Mouse (Mus musculus) heart, embryonic 14.5 days (tissue): ENCODE results near the gene Kif7. TPM values are rescaled to one million over a fixed set of nuclear protein-coding genes. Genes with fewer than 3 reads are reported as not detected.

Experiments used
- ATAC-seq: fragments of 200-750 bp; cut with Nextera tagmentation; 2 replicates; pipeline ENCODE4 v1.8.0; 2017; ENCODE audit warnings: low read depth, moderate TSS enrichment; ENCODE audit not compliant: insufficient number of reproducible peaks, insufficient read depth, low FRiP score
- H3K27ac ChIP-seq, 2 experiments: fragments of 200-500 bp in 1 of 2; fragments of 300-500 bp in 1 of 2; sonication (generic) in 1 of 2; replicated peaks in 1 of 2; 2 replicates each; pipeline ENCODE4 v1.5.1; 2012 to 2014; ENCODE audit warnings: low read depth in 2 of 2, low read length in 2 of 2, control low read depth in 1 of 2, mild to moderate bottlenecking in 1 of 2, mixed read lengths in 1 of 2; ENCODE audit not compliant: control insufficient read depth in 1 of 2, insufficient read depth in 1 of 2
- H3K27me3 ChIP-seq: fragments of 300-500 bp; sonication (generic); 2 replicates; pipeline ENCODE4 v1.6.1; 2014; ENCODE audit warnings: mild to moderate bottlenecking, low read length, control low read depth; ENCODE audit not compliant: control insufficient read depth, insufficient read depth
- H3K36me3 ChIP-seq: fragments of 300-500 bp; sonication (generic); 2 replicates; pipeline ENCODE4 v1.6.1; 2014; ENCODE audit warnings: mild to moderate bottlenecking, control low read depth, low read length, mixed read lengths; ENCODE audit not compliant: control insufficient read depth, insufficient read depth
- H3K4me1 ChIP-seq, 2 experiments: fragments of 200-500 bp in 1 of 2; fragments of 300-500 bp in 1 of 2; sonication (generic) in 1 of 2; 2 replicates each; pipeline ENCODE4 v1.6.1; 2012 to 2014; ENCODE audit warnings: low read length in 2 of 2, control low read depth in 1 of 2, mixed read lengths in 1 of 2; ENCODE audit not compliant: control insufficient read depth in 2 of 2, insufficient read depth in 2 of 2
- H3K4me2 ChIP-seq: fragments of 300-500 bp; sonication (generic); 2 replicates; pipeline ENCODE4 v1.6.1; 2014; ENCODE audit warnings: mild to moderate bottlenecking, low read length
- H3K4me3 ChIP-seq, 2 experiments: fragments of 200-500 bp in 1 of 2; fragments of 300-500 bp in 1 of 2; sonication (generic) in 1 of 2; 2 replicates each; pipeline ENCODE4 v1.5.1; 2012 to 2014; ENCODE audit warnings: low read length in 2 of 2, mild to moderate bottlenecking in 2 of 2, control low read depth in 1 of 2, low read depth in 1 of 2, moderate library complexity in 1 of 2; ENCODE audit not compliant: control insufficient read depth in 1 of 2, insufficient read depth in 1 of 2
- H3K9ac ChIP-seq: fragments of 300-500 bp; sonication (generic); 2 replicates; pipeline ENCODE4 v1.6.1; 2014; ENCODE audit warnings: mild to moderate bottlenecking, low read length
- H3K9me3 ChIP-seq: fragments of 300-500 bp; sonication (generic); 2 replicates; pipeline ENCODE4 v1.6.1; 2016; ENCODE audit warnings: low read length, control low read depth; ENCODE audit not compliant: control insufficient read depth
- WGBS: fragments of 180-500 bp; shearing (Covaris S2); extraction: QIAGEN DNeasy Blood & Tissue Kit; methylation state at CpG from one replicate; pipeline ENCODE4 v1.1.7; 2014; 5-methylcytosine and 5-hydroxymethylcytosine counted together
- polyA plus RNA-seq: library from polyadenylated mRNA; unstranded; fragments of >200 nt; fragmentation: Nextera tagmentation; extraction: Ambion mirVana; gene quantifications from 2 replicates; pipeline ENCODE4 v1.2.1, GENCODE M21; 2014

Gene Kif7
- 1.6 and 2.0 TPM in 2 replicates for polyA plus RNA-seq

GRCm38 (mm10) chr7:79715187-79715981, at the start of gene Kif7:
Gene Kif7, minus strand, starts transcription at chr7:79715720.
- peaks cover 12% of the 10 kb centered on the region for H3K27me3 ChIP-seq
- H3K4me3 ChIP-seq: peak within 1 kb of the TSS; percentile 62 to 98
- peak within 1 kb of the TSS; percentile 83 for H3K4me2 ChIP-seq
- peak within 1 kb of the TSS; percentile 72 for H3K9ac ChIP-seq
- ATAC-seq: peak; percentile 87
- under 1% methylated on average over 52 of the region's 55 CpGs for WGBS
- no peak within 1 kb of the TSS for H3K27ac ChIP-seq
- H3K36me3 ChIP-seq: peaks cover 4% of the 10 kb centered on the region; the same call in 1 of the 2 replicates
- peaks cover 2 to 10% of the 10 kb centered on the region in 2 experiments; a peak in 1 of 4 replicates for H3K4me1 ChIP-seq
- no peaks in the 10 kb centered on the region for H3K9me3 ChIP-seq

GRCm38 (mm10) chr7:79762106-79762505, 46.6 kb upstream of the Kif7 start:
- Histone ChIP-seq H3K27me3 (no peaks in the 10 kb centered on the region), H3K36me3 (no peaks in the 10 kb centered on the region), H3K9ac (no peak overlapping the region), H3K4me3 (no peak overlapping the region), H3K4me1 (no peaks in the 10 kb centered on the region), H3K4me2 (no peak overlapping the region), H3K27ac (no peak overlapping the region), H3K9me3 (no peaks in the 10 kb centered on the region)
- ATAC-seq: no peak
- WGBS: 75% methylated on average over 8 of the region's 8 CpGs

- Histone ChIP-seq H3K4me2 (no peak overlapping the region), H3K36me3 (no peaks in the 10 kb centered on the region), H3K27ac (no peak overlapping the region), H3K4me3 (no peak overlapping the region), H3K9ac (no peak overlapping the region), H3K9me3 (no peaks in the 10 kb centered on the region), H3K27me3 (no peaks in the 10 kb centered on the region), H3K4me1 (no peaks in the 10 kb centered on the region)
- 65% methylated on average over 5 of the region's 5 CpGs for WGBS
- ATAC-seq: no peak
Measured at GRCm38 (mm10) chr7:79761124-79761876, 45.8 kb upstream of the Kif7 start.

- Histone ChIP-seq H3K4me3 (no peak overlapping the region), H3K9ac (no peak overlapping the region), H3K27ac (no peak overlapping the region), H3K27me3 (no peaks in the 10 kb centered on the region), H3K4me1 (no peaks in the 10 kb centered on the region), H3K36me3 (no peaks in the 10 kb centered on the region), H3K4me2 (no peak overlapping the region), H3K9me3 (no peaks in the 10 kb centered on the region)
- no peak for ATAC-seq
Measured at GRCm38 (mm10) chr7:79759766-79760165, 44.2 kb upstream of the Kif7 start.

- Histone ChIP-seq H3K27ac (no peak overlapping the region), H3K27me3 (no peaks in the 10 kb centered on the region), H3K4me2 (no peak overlapping the region), H3K4me3 (no peak overlapping the region), H3K9ac (no peak overlapping the region), H3K36me3 (no peaks in the 10 kb centered on the region), H3K9me3 (no peaks in the 10 kb centered on the region), H3K4me1 (no peaks in the 10 kb centered on the region)
- no peak for ATAC-seq
- WGBS: 50% methylated on average over 6 of the region's 6 CpGs
Measured at GRCm38 (mm10) chr7:79758176-79758575, 42.7 kb upstream of the Kif7 start.

- H3K27ac ChIP-seq: no peak overlapping the region
- ATAC-seq: no peak
- no peaks in the 10 kb centered on the region for H3K9me3 ChIP-seq
- no peak overlapping the region for H3K4me2 ChIP-seq
- no peaks in the 10 kb centered on the region for H3K4me1 ChIP-seq
- no peaks in the 10 kb centered on the region for H3K36me3 ChIP-seq
- H3K27me3 ChIP-seq: no peaks in the 10 kb centered on the region
- H3K9ac ChIP-seq: no peak overlapping the region
- H3K4me3 ChIP-seq: no peak overlapping the region
- WGBS: 42% methylated on average over 2 of the region's 2 CpGs
Measured at GRCm38 (mm10) chr7:79756334-79756733, 40.8 kb upstream of the Kif7 start.

GRCm38 (mm10) chr7:79749511-79749910, 34.0 kb upstream of the Kif7 start:
- Histone ChIP-seq H3K27me3 (no peaks in the 10 kb centered on the region), H3K27ac (no peak overlapping the region), H3K9me3 (no peaks in the 10 kb centered on the region), H3K36me3 (no peaks in the 10 kb centered on the region), H3K4me3 (no peak overlapping the region), H3K9ac (no peak overlapping the region), H3K4me2 (no peak overlapping the region), H3K4me1 (no peaks in the 10 kb centered on the region)
- no peak for ATAC-seq
- WGBS: 73% methylated on average over 6 of the region's 6 CpGs
